Mouse (Mus musculus): ENCODE measurements around the gene Arvcf. TPM values are rescaled to one million over a fixed set of nuclear protein-coding genes. Genes with fewer than 3 reads are reported as not detected.

Arvcf gene
- polyA plus RNA-seq (2015; fragmentation: Illumina TruSeq; extraction: RNeasy Lipid Tissue Mini Kit (QIAGEN cat#74804); ENCODE audit: insufficient read depth, low read depth, low replicate concordance): 10.9 TPM

GRCm38 (mm10) chr16:18347931-18348600, at the start of gene Arvcf, which contains the start of gene Tango2:
Gene Arvcf (plus strand): TSS chr16:18348182.
Gene Tango2 (minus strand): TSS chr16:18348103.

GRCm38 (mm10) chr16:18426215-18426791, 78.3 kb downstream of the Arvcf start, which contains the start of gene Txnrd2:
Gene Txnrd2 (plus strand): TSS chr16:18426384.

GRCm38 (mm10) chr16:18426802-18427280, 78.9 kb downstream of the Arvcf start, which contains the start of gene Comt:
Gene Comt (minus strand): TSS chr16:18426852.

Other genes with a start within 250 kb of the Arvcf start
- gene Rtn4r, start 220.5 kb upstream of the Arvcf start, polyA plus RNA-seq (2015; fragmentation: Illumina TruSeq; extraction: RNeasy Lipid Tissue Mini Kit (QIAGEN cat#74804); ENCODE audit: insufficient read depth, low read depth, low replicate concordance): 0.85 TPM
- not detected for gene Ccdc188, start 130.3 kb upstream of the Arvcf start, polyA plus RNA-seq (2015; fragmentation: Illumina TruSeq; extraction: RNeasy Lipid Tissue Mini Kit (QIAGEN cat#74804); ENCODE audit: insufficient read depth, low read depth, low replicate concordance)
- gene Zdhhc8, start 113.0 kb upstream of the Arvcf start, polyA plus RNA-seq (2015; fragmentation: Illumina TruSeq; extraction: RNeasy Lipid Tissue Mini Kit (QIAGEN cat#74804); ENCODE audit: insufficient read depth, low read depth, low replicate concordance): 5.1 TPM
- gene Trmt2a, start 99.5 kb upstream of the Arvcf start, polyA plus RNA-seq (2015; fragmentation: Illumina TruSeq; extraction: RNeasy Lipid Tissue Mini Kit (QIAGEN cat#74804); ENCODE audit: insufficient read depth, low read depth, low replicate concordance): 31.2 TPM
- 17.3 TPM for gene Ranbp1, start 99.5 kb upstream of the Arvcf start, polyA plus RNA-seq (2015; fragmentation: Illumina TruSeq; extraction: RNeasy Lipid Tissue Mini Kit (QIAGEN cat#74804); ENCODE audit: insufficient read depth, low read depth, low replicate concordance)
- gene Gm49776, start 89.9 kb upstream of the Arvcf start, polyA plus RNA-seq (2015; fragmentation: Illumina TruSeq; extraction: RNeasy Lipid Tissue Mini Kit (QIAGEN cat#74804); ENCODE audit: insufficient read depth, low read depth, low replicate concordance): not detected
- gene Dgcr8, start 58.9 kb upstream of the Arvcf start, polyA plus RNA-seq (2015; fragmentation: Illumina TruSeq; extraction: RNeasy Lipid Tissue Mini Kit (QIAGEN cat#74804); ENCODE audit: insufficient read depth, low read depth, low replicate concordance): 5.9 TPM
- gene Tango2, start 79 bp upstream of the Arvcf start, polyA plus RNA-seq (2015; fragmentation: Illumina TruSeq; extraction: RNeasy Lipid Tissue Mini Kit (QIAGEN cat#74804); ENCODE audit: insufficient read depth, low read depth, low replicate concordance): 13.1 TPM
- gene Txnrd2, start 78.2 kb downstream of the Arvcf start, polyA plus RNA-seq (2015; fragmentation: Illumina TruSeq; extraction: RNeasy Lipid Tissue Mini Kit (QIAGEN cat#74804); ENCODE audit: insufficient read depth, low read depth, low replicate concordance): 7.0 TPM
- gene Comt, start 78.7 kb downstream of the Arvcf start, polyA plus RNA-seq (2015; fragmentation: Illumina TruSeq; extraction: RNeasy Lipid Tissue Mini Kit (QIAGEN cat#74804); ENCODE audit: insufficient read depth, low read depth, low replicate concordance): 18.8 TPM
- 0.89 TPM for gene Gnb1l, start 150.5 kb downstream of the Arvcf start, polyA plus RNA-seq (2015; fragmentation: Illumina TruSeq; extraction: RNeasy Lipid Tissue Mini Kit (QIAGEN cat#74804); ENCODE audit: insufficient read depth, low read depth, low replicate concordance)
- 1.1 TPM for gene Rtl10, start 150.7 kb downstream of the Arvcf start, polyA plus RNA-seq (2015; fragmentation: Illumina TruSeq; extraction: RNeasy Lipid Tissue Mini Kit (QIAGEN cat#74804); ENCODE audit: insufficient read depth, low read depth, low replicate concordance)
- gene Tbx1, start 242.5 kb downstream of the Arvcf start, polyA plus RNA-seq (2015; fragmentation: Illumina TruSeq; extraction: RNeasy Lipid Tissue Mini Kit (QIAGEN cat#74804); ENCODE audit: insufficient read depth, low read depth, low replicate concordance): 0.46 TPM